ENCODE assay signal across 1 mouse cellular context in the genomic region with DNA sequence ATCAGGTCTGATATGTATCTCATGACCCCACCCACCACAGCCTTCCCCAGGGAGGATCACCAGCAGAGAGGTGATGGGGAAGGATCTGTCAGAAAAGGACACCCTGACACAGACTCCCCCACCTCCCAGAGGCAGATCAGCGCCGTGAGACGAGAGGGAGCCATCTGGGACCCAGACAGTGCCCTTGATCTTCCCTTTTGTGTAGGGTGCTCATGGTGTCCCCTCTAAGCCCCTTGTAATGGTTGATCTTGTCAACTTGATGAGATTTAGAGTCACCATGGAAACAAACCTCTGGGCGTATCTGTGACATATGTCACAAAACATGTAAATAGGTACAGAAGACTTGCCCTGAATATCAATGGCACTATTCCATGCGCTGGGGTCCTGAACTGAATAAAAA.
TF ChIP-seq lines count a peak whose summit lies in the region.

No protein-coding gene starts in this region.

TF ChIP-seq in CH12.LX, 34 proteins besides CTCF, POLR2A, EP300 and RAD21:
- TF ChIP-seq GABPA (IDR thresholded peaks at IDR 0.05; ENCODE audit: insufficient replicate concordance, low read depth, low read length) = no peak
- no peak for TF ChIP-seq ZKSCAN1 (IDR thresholded peaks at IDR 0.05; ENCODE audit: borderline replicate concordance, low read depth, low read length)
- TF ChIP-seq ZMIZ1 (IDR thresholded peaks at IDR 0.05; ENCODE audit: low read depth, low read length) = no peak
- no peak for TF ChIP-seq NRF1 (IDR thresholded peaks at IDR 0.05; ENCODE audit: low read depth, low read length)
- TF ChIP-seq KAT2A (IDR thresholded peaks at IDR 0.05; ENCODE audit: insufficient replicate concordance, low read length) = no peak
- no peak for TF ChIP-seq MYC (IDR thresholded peaks at IDR 0.05; ENCODE audit: low read depth, low read length)
- TF ChIP-seq MXI1 (IDR thresholded peaks at IDR 0.05; ENCODE audit: low read depth, low read length) = no peak
- no peak for TF ChIP-seq ZNF384 (IDR thresholded peaks at IDR 0.05; ENCODE audit: low read depth, low read length)
- no peak for TF ChIP-seq ETS1 (conservative IDR thresholded peaks at IDR 0.05; ENCODE audit: low read depth, low read length)
- TF ChIP-seq JUND (conservative IDR thresholded peaks at IDR 0.05; ENCODE audit: low read depth, low read length) = no peak
